Mouse (Mus musculus) c-Kit-positive CD71-positive TER-119-negative erythroid progenitor cells, embryonic 14.5 days (primary cell): Measurements from ENCODE around the gene Id2.

Experiments used
- DNase-seq: peaks from one replicate; pipeline ENCODE4 v3.0.0-alpha.2; 2013; ENCODE audit warnings: low read depth

Id2 gene

DNA sequence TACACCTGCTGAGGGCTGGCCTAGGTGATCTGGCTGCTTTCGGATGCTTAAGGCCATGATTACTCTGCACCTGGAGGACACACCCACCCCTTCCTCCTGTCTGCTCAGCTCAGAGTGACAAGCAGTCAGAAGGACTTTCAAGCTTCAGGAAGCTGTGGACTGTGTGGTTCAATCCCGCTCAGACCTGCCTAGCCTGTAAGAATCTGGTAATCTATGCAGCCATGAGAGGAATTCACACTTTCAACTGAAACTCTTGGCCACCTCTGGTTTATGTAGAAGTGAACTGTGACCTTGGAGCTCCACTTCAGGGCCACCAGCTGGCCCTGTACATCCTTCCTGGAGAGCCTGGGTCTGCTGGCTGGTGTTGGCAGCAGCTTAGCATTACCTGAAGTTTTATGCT, 11.9 kb upstream of the Id2 start:
- no peak for DNase-seq

DNA sequence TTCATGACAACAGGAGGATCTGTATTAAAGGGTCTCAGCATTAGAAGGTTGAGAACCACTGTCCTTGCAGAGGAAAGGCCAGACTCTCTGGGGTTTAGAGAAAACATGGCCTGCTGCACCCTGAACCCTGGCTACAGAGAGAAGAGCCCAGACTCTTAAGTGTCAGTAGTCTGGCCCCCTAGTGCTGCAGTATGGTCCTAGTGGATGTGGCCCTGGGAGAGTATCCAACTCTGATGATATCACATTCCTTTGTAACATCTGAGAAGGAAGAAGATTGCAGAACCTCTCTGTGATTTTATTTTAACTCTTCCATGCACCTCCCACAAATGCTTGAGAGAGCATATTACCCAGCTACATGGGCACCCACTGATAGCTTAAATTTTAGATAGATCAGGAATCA, 7.6 kb upstream of the Id2 start:
- DNase-seq, result no peak

DNA sequence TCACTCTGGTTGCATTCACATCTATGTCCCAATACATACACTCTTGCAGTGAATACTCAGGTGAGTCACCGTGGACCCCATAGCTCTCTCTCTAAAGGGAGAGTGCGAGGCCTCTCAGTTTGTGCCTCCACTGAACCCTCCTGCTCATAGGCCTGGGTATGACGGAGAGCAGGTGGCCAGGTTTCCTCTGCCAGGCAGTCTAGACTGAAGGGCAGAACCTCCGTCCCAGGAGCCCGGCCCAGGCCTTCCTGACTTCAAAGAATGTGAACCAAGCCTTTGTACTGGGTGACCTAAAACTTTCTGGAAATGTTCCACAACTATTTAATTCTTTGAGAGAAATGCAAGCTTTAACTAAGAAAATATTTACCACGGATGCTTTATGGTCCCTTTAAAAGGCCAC, 7.0 kb upstream of the Id2 start:
- DNase-seq, result no peak

DNA sequence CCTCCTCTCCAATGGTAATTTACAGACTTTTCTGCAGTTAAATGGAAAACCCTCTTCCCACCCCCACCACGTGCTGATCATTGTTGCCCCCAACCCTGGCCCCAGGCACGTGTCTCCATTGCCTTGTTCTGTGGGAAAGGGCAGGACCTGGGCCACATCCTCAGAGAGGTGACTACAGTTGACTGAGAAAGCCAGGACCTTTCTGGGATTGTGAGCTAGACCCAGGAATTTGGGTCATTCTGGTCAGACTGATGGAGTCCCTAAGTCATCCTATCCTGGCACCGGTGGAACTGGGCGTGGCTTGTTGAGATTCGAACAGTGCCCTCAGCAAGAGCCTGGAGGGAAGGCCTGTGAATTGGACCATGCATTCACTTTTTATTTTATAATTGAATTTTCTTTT, 4.4 kb upstream of the Id2 start:
- DNase-seq, result no peak

DNA sequence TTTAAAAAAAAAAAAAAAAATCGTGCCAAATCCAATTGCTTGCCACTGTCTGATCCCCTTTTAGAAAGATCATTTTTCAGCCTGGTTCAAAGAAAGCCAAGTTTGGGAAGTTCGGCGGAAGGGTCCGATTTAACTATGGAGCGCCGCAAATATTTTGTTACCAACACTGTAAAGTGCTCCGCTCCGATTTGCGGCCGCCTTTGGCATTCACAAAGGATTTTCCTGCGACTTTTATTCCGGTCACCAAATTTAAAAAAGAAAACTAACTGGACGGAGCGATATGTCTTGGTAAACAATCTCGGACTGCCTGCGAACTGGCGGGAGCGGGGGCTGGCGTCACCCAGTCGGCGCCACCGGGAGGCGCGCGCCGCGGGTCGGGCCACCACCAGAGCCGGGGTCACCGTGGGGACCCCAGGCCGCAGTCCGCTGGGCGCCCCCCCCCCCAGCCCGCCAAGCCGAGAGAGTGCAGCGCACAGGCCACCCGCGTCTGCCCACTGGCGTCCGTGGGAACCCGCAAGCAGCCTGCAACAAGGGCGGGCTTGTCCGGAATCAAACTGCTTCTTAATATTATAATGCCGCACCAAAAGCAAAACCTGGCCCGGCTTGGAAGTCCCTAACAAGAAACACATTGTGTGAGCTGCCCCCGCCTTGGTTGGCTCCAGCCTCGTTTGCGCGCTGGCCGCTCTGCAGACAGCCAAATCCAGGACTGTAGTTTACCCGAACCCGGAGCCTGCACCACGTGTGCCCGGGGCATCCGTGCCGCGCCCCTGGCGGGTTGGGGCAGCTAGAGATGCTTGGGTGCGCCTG, 3.7 kb upstream of the Id2 start:
- DNase-seq, result no peak

DNA sequence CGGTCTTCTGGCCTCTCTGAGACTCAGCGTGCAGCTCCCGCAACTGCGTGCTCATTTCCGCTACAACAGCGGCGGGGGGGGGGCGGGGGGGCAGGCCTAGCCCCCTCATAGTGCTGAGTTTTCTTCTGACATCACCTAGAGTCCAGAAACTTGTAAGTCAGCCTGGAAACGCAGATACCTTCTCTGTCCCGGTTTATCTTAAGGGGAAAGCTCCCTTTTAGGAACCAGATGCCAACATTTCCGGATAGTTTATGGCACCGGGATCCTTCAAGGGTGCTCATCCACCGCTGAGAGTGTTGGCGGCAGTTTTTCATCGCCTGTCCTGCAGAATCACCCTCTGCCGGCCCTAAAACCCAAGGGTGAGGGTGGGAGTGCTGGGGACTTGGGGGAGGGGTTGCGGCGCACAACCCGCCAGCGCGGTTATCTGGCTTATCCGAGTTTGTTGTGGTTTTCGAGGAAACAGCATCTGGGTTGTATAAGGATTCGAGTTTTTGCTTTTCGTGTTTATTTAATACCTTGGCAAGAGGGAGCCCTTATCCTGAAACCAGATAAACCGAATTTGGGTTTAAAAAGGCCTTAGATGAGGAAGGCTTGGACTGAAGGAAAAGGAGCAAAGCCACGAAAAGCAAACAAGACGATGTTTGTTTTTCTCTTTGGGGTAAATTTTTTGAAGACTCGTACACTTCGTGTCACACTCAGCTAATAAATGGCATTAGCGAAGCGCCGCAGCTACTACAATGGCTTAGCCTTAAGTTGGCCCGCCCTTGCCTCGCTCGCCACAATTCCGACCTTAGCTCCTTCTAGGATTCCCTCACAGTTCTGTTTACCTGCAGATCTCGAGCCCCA, 2.8 kb upstream of the Id2 start:
- no peak for DNase-seq

DNA sequence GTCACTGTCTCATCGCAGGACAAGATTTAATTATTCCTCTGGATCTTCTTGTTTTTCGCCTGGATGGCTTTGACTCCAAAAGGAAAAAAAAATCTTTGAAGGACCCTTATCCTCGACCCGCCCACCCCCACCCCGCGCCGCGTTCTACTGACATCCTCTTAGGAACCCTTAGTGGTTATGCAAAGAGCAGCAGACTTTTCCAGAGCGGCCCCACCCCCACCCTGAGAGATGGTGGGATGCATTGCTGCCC, 2.3 kb upstream of the Id2 start:
- DNase-seq, result no peak

DNA sequence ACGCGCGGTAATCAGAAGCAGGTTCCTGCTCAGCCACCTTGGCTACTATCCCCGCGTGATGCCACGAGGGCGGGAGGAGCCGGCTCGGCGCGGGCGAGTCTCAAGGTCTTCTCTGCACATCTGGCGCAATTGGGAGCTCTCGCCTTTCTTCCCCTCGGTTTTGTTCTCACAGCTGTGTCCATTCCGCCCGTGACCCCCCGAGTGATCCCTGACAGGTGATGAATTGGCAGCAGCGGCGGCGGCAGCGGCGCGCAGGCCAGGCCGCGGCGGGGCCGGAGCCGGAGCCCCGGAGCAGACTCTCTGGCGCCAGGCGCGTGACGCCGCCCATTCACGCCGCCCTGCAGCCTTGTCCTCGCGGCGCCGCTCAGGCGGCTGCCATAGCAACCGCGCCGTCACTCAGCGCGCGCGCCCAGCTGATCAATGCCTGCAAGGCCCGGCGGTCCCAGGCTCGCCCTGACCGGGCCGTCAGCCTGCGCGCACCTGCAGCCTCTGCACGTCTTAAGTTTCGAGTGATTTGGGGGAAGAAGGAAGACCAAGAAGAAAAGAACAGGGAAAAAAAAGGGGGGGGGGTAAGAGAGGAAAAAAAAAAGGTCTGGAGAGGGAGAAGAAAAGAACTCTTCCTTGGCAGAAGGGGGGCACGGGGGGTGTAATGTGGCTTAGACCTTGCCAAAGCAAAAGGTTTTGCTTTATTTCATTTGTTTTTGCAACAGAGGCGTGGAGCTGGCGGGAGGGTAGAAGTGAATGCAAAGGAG, 1.8 kb upstream of the Id2 start:
- DNase-seq, result peak; percentile 36

DNA sequence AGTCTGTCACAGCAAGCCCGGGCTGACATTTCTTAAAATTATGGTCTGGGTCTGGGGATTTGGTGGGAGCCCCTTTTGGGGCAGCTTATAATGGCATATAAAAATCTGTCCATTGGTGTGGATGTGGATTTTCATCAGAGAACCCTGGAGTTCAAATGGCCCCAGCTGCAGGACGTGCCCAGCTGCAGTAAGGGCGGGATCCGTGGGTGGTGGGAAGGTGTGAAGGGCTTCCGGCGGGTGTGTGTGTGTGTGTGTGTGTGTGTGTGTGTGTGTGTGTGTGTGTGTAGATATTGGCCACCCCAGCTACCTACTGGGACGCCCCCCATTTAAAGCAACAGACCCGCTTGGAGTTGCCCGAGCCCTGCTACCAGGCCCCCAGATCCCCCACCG, 1.2 kb upstream of the Id2 start:
- no peak for DNase-seq

DNA sequence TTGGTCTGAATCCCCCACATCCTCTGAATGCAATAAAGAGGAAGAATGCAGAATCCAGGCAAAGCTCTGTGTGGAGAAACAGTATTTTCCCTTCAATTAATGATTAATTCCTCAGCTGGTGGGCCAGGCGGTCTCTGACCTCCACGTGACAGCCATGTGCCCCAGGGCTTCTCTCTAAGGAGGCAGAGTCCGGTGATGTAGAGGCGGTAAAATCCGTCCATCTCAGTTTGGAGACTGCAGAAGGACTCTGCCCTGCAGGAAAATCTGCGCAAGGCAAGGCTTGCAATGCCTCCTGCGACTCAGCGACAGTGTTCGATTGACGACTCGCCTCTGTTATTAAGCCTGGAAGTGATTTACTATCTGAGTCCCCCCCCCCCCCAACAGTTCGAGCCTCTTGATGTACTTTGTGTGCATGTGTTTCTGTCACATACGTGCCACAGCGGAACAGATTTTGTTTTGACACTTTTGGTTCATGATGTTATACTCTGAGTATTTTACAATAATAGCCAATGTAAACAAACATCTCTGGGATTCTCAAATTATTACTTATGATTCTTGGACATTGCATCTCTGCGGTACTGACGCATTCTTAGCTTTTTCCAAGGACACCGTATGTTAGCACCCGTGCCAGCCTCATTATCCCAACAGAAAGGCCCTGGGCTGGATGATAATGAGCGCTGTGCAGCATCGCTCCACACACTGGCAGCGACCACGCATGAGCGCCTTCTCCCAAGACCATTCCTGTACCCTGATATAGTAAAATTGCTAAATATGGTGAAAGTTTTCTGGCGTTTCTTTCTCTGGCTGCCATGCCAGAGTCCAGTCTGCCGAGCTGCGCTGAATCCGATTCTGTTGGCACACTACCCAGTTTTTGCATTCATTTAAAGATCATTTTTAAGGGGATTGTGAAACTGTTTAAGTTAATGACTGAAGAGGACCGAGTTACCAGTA, 545 bp upstream of the Id2 start:
- no peak for DNase-seq

DNA sequence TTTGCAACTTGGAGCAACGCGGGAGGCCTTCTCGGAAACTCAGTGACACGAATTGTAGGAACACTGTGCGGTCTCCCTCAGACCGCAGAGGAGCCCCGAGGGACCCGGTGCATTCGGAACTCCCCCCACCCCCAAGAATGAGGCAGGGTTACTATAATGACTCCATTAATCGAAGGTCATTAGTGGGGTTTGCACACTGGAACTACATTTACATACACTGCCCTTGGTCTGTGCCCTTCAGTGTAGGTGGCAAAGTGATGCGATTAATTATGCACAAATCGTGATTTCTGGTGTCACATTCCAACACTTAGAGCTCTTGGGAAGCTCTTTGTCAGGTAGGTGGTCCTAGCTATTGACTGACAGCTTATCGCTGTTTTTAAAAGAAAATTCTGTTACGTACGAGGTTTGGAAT, 294 bp downstream of the Id2 start:
- no peak for DNase-seq

DNA sequence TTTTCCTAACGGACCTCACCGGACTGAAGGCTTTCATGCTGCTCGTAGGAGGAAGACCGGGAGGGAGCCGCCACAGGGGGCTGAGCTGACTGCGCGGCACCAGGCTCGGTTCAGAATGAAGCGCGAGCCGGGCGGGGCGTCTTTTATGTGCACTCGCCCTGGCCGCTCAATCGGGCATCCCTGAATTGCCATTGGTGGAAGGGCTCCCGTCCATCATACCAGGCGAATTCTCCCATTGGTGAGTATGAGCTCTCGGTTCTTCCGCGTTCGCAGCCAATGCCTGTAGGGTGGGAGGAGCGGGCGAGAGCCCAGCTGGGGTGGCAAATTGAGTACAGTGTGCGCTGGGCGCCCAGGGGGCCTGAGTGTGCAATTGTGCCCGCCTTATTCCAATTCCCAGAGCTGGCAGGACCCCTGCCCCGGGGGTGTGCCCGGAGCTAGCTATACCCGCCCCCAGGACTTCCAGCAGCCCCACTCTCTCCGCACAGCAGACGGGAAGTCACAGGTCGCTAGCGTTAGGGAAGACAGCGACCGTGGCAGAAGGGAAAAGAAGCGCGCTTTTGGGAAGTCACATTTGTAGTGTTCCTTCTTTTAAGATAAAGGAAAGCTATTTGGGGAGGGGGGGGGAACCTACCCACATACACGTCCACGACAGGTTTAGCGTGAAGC, 833 bp downstream of the Id2 start:
- DNase-seq, result peak; percentile 76

DNA sequence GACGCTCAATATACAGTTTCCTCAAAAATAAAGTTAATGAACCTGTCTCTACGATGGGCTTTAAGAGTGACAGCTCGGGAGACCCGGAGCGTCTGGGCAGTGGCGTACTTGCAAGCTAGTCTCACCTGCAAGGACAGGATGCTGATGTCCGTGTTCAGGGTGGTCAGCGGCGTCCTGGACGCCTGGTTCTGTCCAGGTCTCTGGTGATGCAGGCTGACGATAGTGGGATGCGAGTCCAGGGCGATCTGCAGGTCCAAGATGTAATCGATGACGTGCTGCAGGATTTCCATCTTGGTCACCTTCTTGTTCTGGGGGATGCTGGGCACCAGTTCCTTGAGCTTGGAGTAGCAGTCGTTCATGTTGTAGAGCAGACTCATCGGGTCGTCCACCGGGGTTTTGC, 1.4 kb downstream of the Id2 start:
- DNase-seq, result no peak

DNA sequence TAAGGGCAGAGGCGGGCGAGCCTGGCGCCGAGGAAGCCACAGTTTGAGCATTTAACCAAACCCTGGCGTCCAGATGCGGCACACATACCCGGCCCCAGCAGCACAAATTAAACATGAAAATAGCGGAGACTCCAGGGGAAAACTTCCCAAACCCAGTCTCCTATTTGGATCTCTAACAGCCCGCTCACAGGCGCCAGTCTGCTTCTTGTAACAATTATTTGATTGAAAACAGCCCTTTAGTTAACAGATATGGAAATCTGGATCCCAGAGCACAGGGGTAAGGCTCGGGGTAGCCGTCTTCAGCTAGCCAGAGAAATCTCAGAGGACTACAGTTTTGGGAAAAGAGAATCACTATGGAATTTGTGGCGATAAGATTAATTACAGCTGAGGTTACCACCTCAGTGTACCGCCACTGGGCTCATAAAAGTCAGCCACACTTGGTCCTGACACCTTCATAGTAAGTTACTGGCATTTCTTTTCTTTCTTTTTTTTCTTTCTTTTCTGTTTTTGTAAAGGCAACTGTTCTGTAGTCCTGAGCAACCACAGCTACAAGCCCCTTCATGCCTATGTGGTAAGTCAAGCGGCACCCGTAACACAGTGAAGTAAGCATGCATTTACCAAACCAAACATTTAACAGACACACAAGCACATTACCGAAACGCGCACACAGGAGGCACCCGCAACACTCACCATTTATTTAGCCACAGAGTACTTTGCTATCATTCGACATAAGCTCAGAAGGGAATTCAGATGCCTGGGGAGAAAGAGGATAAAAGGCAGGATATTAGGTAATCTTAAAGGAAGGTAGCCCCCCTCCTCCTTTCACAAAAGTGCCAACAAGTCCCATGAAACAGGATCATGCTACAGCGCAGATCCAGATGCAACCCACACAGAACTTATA, 2.1 kb downstream of the Id2 start:
- DNase-seq, result no peak

DNA sequence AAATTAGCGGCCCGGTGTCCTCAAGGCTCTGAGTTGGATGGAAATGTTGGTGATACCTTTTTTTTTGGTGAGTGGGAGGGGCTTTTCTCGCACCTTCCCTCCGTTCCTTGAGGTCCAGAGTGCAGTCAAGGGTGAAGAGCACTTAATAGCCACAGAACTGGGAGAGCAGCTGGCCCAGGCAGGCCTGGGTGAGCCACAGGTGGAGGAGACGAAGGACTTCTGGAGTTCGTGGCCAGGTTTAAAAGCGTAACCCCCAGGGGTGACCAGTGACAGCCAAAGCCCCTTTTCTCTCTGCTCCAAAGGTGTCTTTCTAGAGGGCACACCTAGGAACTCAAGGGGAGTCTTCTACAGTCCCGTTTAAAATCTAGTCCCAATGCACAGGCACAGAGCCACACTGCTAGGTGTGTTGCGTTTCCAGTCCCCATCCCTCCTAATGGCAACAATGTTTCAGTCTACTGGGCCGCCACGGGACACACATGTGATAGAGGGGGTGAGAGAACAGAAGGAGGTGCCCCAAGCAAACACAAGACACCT, 3.6 kb downstream of the Id2 start:
- DNase-seq, result no peak

DNA sequence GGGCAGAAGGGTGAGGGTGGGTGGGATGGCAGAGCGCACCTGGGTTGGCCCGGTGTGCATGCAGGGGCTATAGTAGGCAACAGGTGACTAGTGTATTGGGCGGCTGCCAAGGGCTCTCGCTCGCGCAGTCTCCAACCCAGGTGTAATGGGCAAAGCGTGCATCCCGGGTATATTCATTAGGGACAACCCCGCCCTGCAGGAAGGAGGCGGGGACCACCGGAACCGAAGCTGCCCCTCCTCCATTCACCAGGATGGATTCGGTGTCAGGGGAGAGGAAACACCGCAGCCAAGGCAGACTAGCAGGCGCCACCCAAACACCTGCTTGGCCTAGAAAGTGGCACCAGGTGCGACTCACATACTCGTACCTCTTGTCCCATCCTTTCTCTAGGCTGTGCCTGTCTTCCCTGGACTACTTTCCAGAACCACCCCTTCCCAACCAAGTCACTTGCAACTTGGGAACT, 4.2 kb downstream of the Id2 start:
- DNase-seq, result no peak

DNA sequence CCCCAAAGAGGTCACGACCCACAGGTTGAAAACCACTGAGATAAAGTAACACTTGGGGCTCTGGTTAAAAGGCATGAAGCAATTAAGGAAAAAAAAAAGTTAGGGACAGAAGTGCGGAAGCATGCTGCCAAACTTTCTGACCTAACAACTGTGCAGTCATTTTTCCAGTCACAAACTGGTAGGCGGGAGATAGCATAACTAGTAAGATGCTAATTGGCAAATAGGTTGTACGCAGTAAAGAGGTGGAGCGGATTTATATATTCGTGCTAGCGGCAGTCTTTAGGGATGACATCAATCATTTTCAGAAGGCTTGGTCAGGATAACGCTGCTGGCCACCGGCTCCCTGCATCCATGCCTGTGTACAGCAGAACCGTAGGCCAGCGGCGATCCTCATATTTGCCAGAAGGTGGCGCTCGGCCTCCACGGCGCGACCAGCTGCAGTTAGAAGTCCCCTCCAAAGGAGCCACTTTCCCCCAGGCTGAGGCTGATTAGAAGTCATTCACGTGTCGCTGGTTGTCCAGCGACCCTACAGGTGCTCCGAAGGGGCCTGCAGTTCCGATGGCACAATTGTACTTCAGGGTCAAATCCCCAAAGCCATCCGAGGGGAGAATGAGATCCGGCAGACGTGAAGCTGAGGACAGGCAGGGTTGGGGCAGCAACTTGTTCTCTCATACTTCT, 4.8 kb downstream of the Id2 start:
- peak; percentile 45 for DNase-seq

DNA sequence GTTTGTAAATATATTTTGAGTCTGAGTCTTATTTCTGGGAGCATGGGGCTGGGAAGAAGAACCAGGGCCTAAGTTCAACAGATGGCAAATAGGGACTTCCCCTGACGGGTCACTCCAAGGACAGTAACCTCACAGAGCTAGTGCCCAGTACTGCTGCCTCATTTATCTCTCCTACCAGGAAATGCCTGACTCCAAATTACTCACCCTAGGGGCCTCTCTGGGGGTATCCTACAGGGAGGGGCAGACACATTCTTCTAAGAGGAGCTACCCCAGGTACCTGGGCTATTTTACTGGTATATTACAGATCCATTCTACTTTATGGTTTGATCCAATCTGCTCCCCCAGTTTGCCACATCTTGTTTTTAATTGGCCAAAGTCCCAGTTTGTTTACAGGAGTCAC, 7.5 kb downstream of the Id2 start:
- DNase-seq, result no peak

DNA sequence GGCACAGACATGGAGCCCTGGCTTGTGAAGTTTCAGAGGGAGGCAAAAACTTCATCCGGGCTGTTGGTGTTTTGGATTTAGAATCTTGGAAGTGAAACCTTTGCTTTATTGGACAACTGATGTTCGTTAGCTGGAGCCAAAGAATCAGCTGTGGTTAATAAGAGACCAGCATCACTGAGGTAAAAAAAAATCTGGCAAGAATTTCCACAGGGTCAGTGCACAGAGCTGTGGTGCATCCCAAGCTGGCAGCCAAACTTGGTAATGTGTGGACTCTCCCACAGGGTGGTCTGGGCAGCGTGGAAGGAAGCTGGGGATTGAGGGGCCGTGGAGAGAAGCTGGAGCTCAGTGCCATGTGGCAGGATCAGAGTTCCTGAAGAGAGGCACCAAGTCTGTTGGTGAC, 10.0 kb downstream of the Id2 start:
- DNase-seq, result no peak
